Mouse (Mus musculus): ENCODE measurements around the gene Slc29a1. TPM values are rescaled to one million over a fixed set of nuclear protein-coding genes. Genes with fewer than 3 reads are reported as not detected.

Gene Slc29a1
- polyA plus RNA-seq, 1 experiment from 2014 or later: 49.4 TPM

DNA sequence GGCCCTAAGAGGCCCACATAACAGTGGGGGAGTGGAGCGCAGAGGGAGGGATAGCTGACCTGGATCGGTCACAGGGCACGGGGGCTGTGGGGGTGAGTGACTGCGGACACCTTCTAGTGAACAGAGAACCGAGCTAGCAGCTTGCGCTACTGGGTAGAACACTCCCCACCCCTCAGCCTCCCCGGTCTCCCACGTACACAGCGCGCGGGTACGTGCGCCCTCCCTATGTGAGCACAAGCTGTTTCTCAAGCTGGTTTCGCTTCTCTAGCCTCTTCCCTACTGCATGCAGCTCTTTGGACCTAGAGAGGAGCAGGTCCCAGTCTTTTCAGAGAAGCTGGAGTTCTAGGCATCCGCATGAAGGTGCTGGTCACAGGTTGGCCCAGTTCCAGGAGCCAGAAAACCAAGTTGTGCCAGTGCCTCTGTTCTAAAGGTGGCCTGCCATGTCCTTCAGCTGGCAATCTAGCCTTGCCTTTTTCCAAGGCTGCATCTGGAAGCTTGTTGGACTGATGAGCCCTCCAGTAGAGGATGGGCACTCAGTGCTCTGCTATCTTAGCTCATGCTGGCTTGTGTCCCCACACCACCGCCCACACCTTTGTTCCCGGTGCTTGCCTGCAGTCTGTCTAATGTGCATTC is 25.2 kb downstream of the Slc29a1 start:
- Histone ChIP-seq H3K9ac (ENCODE audit: low read length) (peak overlapping the region; percentile 78), H3K27me3 (ENCODE audit: control insufficient read depth, insufficient read depth, low read length) (no peaks in the 10 kb centered on the region), H3K27ac (replicated peaks) (peak overlapping the region; percentile 97), H3K4me3 (ENCODE audit: low read depth, low read length) (peak overlapping the region; percentile 100), H3K9me3 (ENCODE audit: control insufficient read depth, low read length) (no peaks in the 10 kb centered on the region), H3K4me1 (replicated peaks; ENCODE audit: control insufficient read depth, insufficient read depth) (no peaks in the 10 kb centered on the region; the same call in 1 of the 2 replicates), H3K36me3 (ENCODE audit: control insufficient read depth, insufficient read depth, low read length) (peaks cover 19% of the 10 kb centered on the region), H3K4me2 (replicated peaks; ENCODE audit: low read depth) (peak overlapping the region; percentile 80)
- 2% methylated on average over 17 of the region's 17 CpGs for WGBS
- peak; percentile 33 for ATAC-seq (ENCODE audit: low FRiP score, low TSS enrichment)
- no peak for TF ChIP-seq CTCF (IDR thresholded peaks at IDR 0.05; ENCODE audit: low read depth)
- no peak for TF ChIP-seq EP300 (optimal IDR thresholded peaks at IDR 0.05)
- DNase-seq (ENCODE audit: low spot score): peak; percentile 76

GRCm38 (mm10) chr17:45573780-45574123 is 25.7 kb downstream of the Slc29a1 start:
- Histone ChIP-seq H3K4me3 (ENCODE audit: low read depth, low read length) (peak overlapping the region; percentile 100), H3K4me2 (replicated peaks; ENCODE audit: low read depth) (peak overlapping the region; percentile 80), H3K9ac (ENCODE audit: low read length) (peak overlapping the region; percentile 78), H3K27ac (replicated peaks) (peak overlapping the region; percentile 97), H3K27me3 (ENCODE audit: control insufficient read depth, insufficient read depth, low read length) (no peaks in the 10 kb centered on the region), H3K4me1 (replicated peaks; ENCODE audit: control insufficient read depth, insufficient read depth) (no peaks in the 10 kb centered on the region; the same call in 1 of the 2 replicates), H3K9me3 (ENCODE audit: control insufficient read depth, low read length) (no peaks in the 10 kb centered on the region), H3K36me3 (ENCODE audit: control insufficient read depth, insufficient read depth, low read length) (peaks cover 24% of the 10 kb centered on the region)
- WGBS: under 1% methylated on average over 18 of the region's 18 CpGs
- DNase-seq (ENCODE audit: low spot score) (peak; percentile 97), ATAC-seq (ENCODE audit: low FRiP score, low TSS enrichment) (peak; percentile 62)
- no peak; the same call in 1 of the 2 replicates for TF ChIP-seq CTCF (IDR thresholded peaks at IDR 0.05; ENCODE audit: low read depth)
- TF ChIP-seq EP300 (optimal IDR thresholded peaks at IDR 0.05): no peak

- H3K9me3 ChIP-seq (ENCODE audit: control insufficient read depth, low read length): no peaks in the 10 kb centered on the region
- H3K27ac ChIP-seq (replicated peaks): peak within 1 kb of the TSS; percentile 97
- H3K4me2 ChIP-seq (replicated peaks; ENCODE audit: low read depth): peak within 1 kb of the TSS; percentile 80
- H3K36me3 ChIP-seq (ENCODE audit: control insufficient read depth, insufficient read depth, low read length): peaks cover 29% of the 10 kb centered on the region
- H3K27me3 ChIP-seq (ENCODE audit: control insufficient read depth, insufficient read depth, low read length): no peaks in the 10 kb centered on the region
- peak within 1 kb of the TSS; percentile 98 for H3K9ac ChIP-seq (ENCODE audit: low read length)
- peak; percentile 99 for DNase-seq (ENCODE audit: low spot score)
- ATAC-seq (ENCODE audit: low FRiP score, low TSS enrichment): peak; percentile 86
- H3K4me1 ChIP-seq (replicated peaks; ENCODE audit: control insufficient read depth, insufficient read depth): no peaks in the 10 kb centered on the region; the same call in 1 of the 2 replicates
- TF ChIP-seq EP300 (optimal IDR thresholded peaks at IDR 0.05): peak; percentile 14
- TF ChIP-seq CTCF (IDR thresholded peaks at IDR 0.05; ENCODE audit: low read depth): no peak
- under 1% methylated on average over 41 of the region's 41 CpGs for WGBS
- peak within 1 kb of the TSS; percentile 100 for H3K4me3 ChIP-seq (ENCODE audit: low read depth, low read length)
Measured at GRCm38 (mm10) chr17:45573087-45573779, 26.2 kb downstream of the Slc29a1 start, which contains the start of gene Hsp90ab1. Hsp90ab1 (minus strand) TSS chr17:45573271.

GRCm38 (mm10) chr17:45572103-45573086 is 27.0 kb downstream of the Slc29a1 start:
- peak; percentile 85 for DNase-seq (ENCODE audit: low spot score)

GRCm38 (mm10) chr17:45569999-45570398 is 29.4 kb downstream of the Slc29a1 start:
- H3K9me3 ChIP-seq (ENCODE audit: control insufficient read depth, low read length): no peaks in the 10 kb centered on the region
- H3K27me3 ChIP-seq (ENCODE audit: control insufficient read depth, insufficient read depth, low read length): no peaks in the 10 kb centered on the region
- DNase-seq (ENCODE audit: low spot score) (no peak), ATAC-seq (ENCODE audit: low FRiP score, low TSS enrichment) (no peak)
- no peak overlapping the region for H3K9ac ChIP-seq (ENCODE audit: low read length)
- no peaks in the 10 kb centered on the region; the same call in 1 of the 2 replicates for H3K4me1 ChIP-seq (replicated peaks; ENCODE audit: control insufficient read depth, insufficient read depth)
- peaks cover 40% of the 10 kb centered on the region for H3K36me3 ChIP-seq (ENCODE audit: control insufficient read depth, insufficient read depth, low read length)
- TF ChIP-seq EP300 (optimal IDR thresholded peaks at IDR 0.05) (no peak), CTCF (IDR thresholded peaks at IDR 0.05; ENCODE audit: low read depth) (no peak)
- 67% methylated on average over 4 of the region's 4 CpGs for WGBS
- no peak overlapping the region for H3K4me2 ChIP-seq (replicated peaks; ENCODE audit: low read depth)
- no peak overlapping the region for H3K27ac ChIP-seq (replicated peaks)
- H3K4me3 ChIP-seq (ENCODE audit: low read depth, low read length): no peak overlapping the region

More at GRCm38 (mm10) chr17:45572103-45573086, 27.0 kb downstream of the Slc29a1 start:
- peak overlapping the region; percentile 97 for H3K27ac ChIP-seq (replicated peaks)
- H3K27me3 ChIP-seq (ENCODE audit: control insufficient read depth, insufficient read depth, low read length): no peaks in the 10 kb centered on the region
- H3K9ac ChIP-seq (ENCODE audit: low read length): peak overlapping the region; percentile 98
- H3K4me1 ChIP-seq (replicated peaks; ENCODE audit: control insufficient read depth, insufficient read depth): no peaks in the 10 kb centered on the region; the same call in 1 of the 2 replicates
- no peaks in the 10 kb centered on the region for H3K9me3 ChIP-seq (ENCODE audit: control insufficient read depth, low read length)
- peaks cover 32% of the 10 kb centered on the region for H3K36me3 ChIP-seq (ENCODE audit: control insufficient read depth, insufficient read depth, low read length)
- H3K4me2 ChIP-seq (replicated peaks; ENCODE audit: low read depth): peak overlapping the region; percentile 80
- peak; percentile 27 for TF ChIP-seq CTCF (IDR thresholded peaks at IDR 0.05; ENCODE audit: low read depth)
- TF ChIP-seq EP300 (optimal IDR thresholded peaks at IDR 0.05): peak; percentile 51
- peak; percentile 62 for ATAC-seq (ENCODE audit: low FRiP score, low TSS enrichment)
- H3K4me3 ChIP-seq (ENCODE audit: low read depth, low read length): peak overlapping the region; percentile 100
- WGBS: 1% methylated on average over 53 of the region's 57 CpGs

Measured in stomach, postnatal 0 days (tissue).